Mouse (Mus musculus): Measurements from ENCODE around the gene Mgl2.
A peak's percentile ranks its signal among the peaks of the same experiment; 100 is the strongest.

Mgl2 gene

GRCm38 (mm10) chr11:70171847-70172246, 41.7 kb downstream of the Mgl2 start:
- peak; percentile 62 for DNase-seq

DNA sequence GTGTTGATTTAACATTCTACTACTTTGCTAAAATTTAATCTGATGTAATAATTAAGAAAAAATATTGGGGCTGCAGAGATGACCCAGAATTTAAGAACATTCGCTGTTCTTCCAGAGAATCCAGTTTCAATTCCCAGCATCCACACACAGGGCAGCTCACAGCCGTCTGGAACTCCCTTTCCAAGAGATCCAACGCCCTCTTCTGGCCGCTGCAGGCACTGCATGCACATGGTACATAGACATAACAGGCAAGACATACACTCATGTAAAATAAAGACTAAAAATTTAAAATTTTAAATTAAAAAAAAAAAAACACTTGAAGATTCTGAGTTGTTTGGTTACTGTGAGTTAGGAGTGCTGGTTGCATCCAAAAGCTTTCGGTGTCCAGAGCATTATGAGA, 42.2 kb downstream of the Mgl2 start:
- DNase-seq, result peak; percentile 43

GRCm38 (mm10) chr11:70174491-70174890, 44.4 kb downstream of the Mgl2 start:
- no peak for DNase-seq

DNA sequence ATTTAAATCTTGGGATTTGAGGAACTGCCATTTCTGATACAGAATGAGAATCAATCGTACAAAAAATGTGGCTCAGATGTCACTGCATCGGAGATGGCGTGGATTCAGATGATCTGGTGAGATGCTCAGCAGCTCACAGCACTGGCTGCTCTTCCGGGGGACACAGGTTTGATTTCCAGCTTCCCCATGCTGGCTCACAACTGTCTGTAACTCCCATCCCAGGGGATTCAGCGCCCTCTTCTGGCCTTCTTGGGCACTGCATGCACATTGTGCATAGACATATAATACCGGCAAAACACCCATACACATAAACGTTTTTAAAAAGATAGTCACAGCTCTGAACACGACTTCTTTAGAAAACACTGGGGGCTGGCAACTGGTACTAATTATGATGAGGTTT, 47.5 kb downstream of the Mgl2 start:
- DNase-seq, result peak; percentile 62

GRCm38 (mm10) chr11:70178311-70178710, 48.2 kb downstream of the Mgl2 start:
- no peak for DNase-seq

DNA sequence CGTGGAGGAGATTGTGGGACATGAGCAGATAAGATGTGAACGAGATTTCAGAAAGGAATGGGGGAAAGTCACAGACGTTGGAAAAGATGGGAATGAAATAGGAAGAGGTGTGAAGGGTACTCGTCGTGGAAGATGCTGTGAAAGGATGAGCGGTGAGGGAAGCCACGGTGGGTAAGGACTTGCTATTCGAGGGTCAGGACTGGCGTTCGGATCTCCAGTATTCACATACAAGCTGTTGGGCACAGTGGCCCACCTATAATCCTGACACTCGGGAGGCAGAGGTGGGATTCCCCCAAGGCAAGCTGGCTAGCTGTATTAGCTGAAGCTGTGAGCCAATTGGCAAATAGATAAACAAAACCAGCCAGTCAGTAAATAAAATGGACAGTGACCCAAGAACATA, 48.6 kb downstream of the Mgl2 start:
- no peak for DNase-seq

DNA sequence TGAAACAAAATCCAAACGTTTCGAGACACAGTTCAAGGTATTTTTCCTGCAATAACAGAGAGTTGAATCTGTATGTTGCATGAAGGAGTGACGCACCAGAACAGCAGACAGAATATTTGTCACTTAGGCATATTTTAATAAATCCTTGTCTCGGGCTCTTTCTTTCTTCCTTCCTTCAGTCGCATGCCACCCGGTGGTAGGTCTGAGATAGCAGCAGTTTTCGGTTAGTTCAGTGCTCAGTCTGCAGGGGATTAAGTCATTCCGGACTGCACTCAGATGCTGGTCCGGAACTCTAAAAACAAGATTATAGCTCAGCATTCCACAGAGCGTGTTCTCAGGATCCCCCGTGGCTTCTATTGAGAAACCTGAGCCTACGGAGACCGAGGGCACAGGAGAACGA, 49.3 kb downstream of the Mgl2 start:
- DNase-seq, result peak; percentile 53

GRCm38 (mm10) chr11:70180496-70180895, 50.4 kb downstream of the Mgl2 start:
- DNase-seq, result no peak

DNA sequence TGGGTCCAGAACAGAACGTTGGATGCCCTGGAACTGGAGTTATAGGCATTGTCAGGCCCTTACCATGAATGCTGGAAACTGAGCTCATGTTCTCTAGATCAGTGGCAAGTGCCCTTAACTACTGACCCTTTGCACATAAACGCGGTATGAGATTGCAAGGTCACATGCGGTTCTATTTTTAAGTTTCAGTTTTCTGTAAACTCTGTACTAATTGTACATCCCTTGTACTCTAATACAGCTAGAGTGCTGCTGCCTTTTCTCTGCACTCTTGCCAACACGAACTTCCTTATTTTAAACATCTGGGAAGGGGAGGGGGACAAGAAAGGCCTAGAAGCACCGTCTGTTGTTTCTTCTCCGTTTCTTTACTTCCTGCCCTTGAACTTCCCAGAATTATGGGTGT, 55.0 kb downstream of the Mgl2 start:
- DNase-seq, result no peak

All from thymus, postnatal 4 days (tissue).